Mouse (Mus musculus): ENCODE data around the gene Lrrc20.

Gene Lrrc20

GRCm38 (mm10) chr10:61576120-61576767, 100.6 kb downstream of the Lrrc20 start:
- 75% methylated on average over 13 of the region's 13 CpGs for WGBS

GRCm38 (mm10) chr10:61587241-61587849, 111.7 kb downstream of the Lrrc20 start:
- WGBS = 86% methylated on average over 7 of the region's 7 CpGs

GRCm38 (mm10) chr10:61597991-61598390, 122.4 kb downstream of the Lrrc20 start:
- 24% methylated on average over 7 of the region's 7 CpGs for WGBS

- WGBS = 73% methylated on average over 9 of the region's 9 CpGs
These were observed 124.0 kb downstream of the Lrrc20 start for GRCm38 (mm10) chr10:61599556-61600114.

- 16% methylated on average over 14 of the region's 14 CpGs for WGBS
These were observed 126.9 kb downstream of the Lrrc20 start for GRCm38 (mm10) chr10:61602283-61603033.

- 76% methylated on average over 10 of the region's 10 CpGs for WGBS
These were observed 128.9 kb downstream of the Lrrc20 start for GRCm38 (mm10) chr10:61604376-61605065.

- WGBS = 70% methylated on average over 11 of the region's 11 CpGs
These were observed 129.8 kb downstream of the Lrrc20 start for GRCm38 (mm10) chr10:61605381-61605780.

- WGBS = 15% methylated on average over 8 of the region's 8 CpGs
These were observed 130.2 kb downstream of the Lrrc20 start for GRCm38 (mm10) chr10:61605851-61606250.

GRCm38 (mm10) chr10:61610650-61611235, 135.1 kb downstream of the Lrrc20 start:
- WGBS = 82% methylated on average over 8 of the region's 8 CpGs

GRCm38 (mm10) chr10:61614311-61614710, 138.7 kb downstream of the Lrrc20 start:
- 74% methylated on average over 7 of the region's 7 CpGs for WGBS

GRCm38 (mm10) chr10:61618528-61618927, 142.9 kb downstream of the Lrrc20 start:
- WGBS = 82% methylated on average over 2 of the region's 2 CpGs

GRCm38 (mm10) chr10:61621681-61622080, 146.1 kb downstream of the Lrrc20 start:
- 36% methylated on average over 9 of the region's 9 CpGs for WGBS

GRCm38 (mm10) chr10:61623874-61624273, 148.3 kb downstream of the Lrrc20 start:
- 76% methylated on average over 3 of the region's 3 CpGs for WGBS

GRCm38 (mm10) chr10:61624771-61625170, 149.2 kb downstream of the Lrrc20 start:
- 34% methylated on average over 5 of the region's 5 CpGs for WGBS

GRCm38 (mm10) chr10:61625381-61626257, 150.0 kb downstream of the Lrrc20 start:
- 4% methylated on average over 74 of the region's 74 CpGs for WGBS

GRCm38 (mm10) chr10:61626551-61626950, 150.9 kb downstream of the Lrrc20 start:
- 80% methylated on average over 3 of the region's 3 CpGs for WGBS

GRCm38 (mm10) chr10:61627195-61627937, 151.8 kb downstream of the Lrrc20 start:
- 79% methylated on average over 15 of the region's 15 CpGs for WGBS

- WGBS = 84% methylated on average over 4 of the region's 4 CpGs
These were observed 152.3 kb downstream of the Lrrc20 start for GRCm38 (mm10) chr10:61627938-61628250.

Data from cerebral cortex, adult 2 months (tissue).